Mouse (Mus musculus) frontal cortex, postnatal 25 days (tissue): ENCODE measurements around the gene Sparcl1.

Experiments
- DNase-seq, 2 experiments: peaks; one replicate each; pipeline ENCODE4 v3.0.0; 2022; ENCODE audit warnings: low spot score in 2 of 2

Sparcl1 gene

GRCm38 (mm10) chr5:104113491-104114172 is at the start of gene Sparcl1:
Gene Sparcl1 (minus strand): TSS chr5:104113733.
- peak; percentile 43 to 51 for DNase-seq

- no peak for DNase-seq
Measured at GRCm38 (mm10) chr5:104161390-104161789, 47.9 kb upstream of the Sparcl1 start.

- no peak for DNase-seq
Measured at GRCm38 (mm10) chr5:104160581-104160980, 47.0 kb upstream of the Sparcl1 start.

GRCm38 (mm10) chr5:104158332-104159052 is 45.0 kb upstream of the Sparcl1 start:
- DNase-seq, result peak; percentile 9 to 17

GRCm38 (mm10) chr5:104157701-104158100 is 44.2 kb upstream of the Sparcl1 start:
- no peak for DNase-seq

GRCm38 (mm10) chr5:104150196-104150595 is 36.7 kb upstream of the Sparcl1 start:
- DNase-seq, result no peak

GRCm38 (mm10) chr5:104149349-104149748 is 35.8 kb upstream of the Sparcl1 start:
- no peak for DNase-seq

- no peak for DNase-seq
Measured at GRCm38 (mm10) chr5:104144057-104144456, 30.5 kb upstream of the Sparcl1 start.

- DNase-seq, result no peak
Measured at GRCm38 (mm10) chr5:104141067-104141466, 27.5 kb upstream of the Sparcl1 start.

- DNase-seq, result no peak
Measured at GRCm38 (mm10) chr5:104137920-104138541, 24.5 kb upstream of the Sparcl1 start.

GRCm38 (mm10) chr5:104133752-104134151 is 20.2 kb upstream of the Sparcl1 start:
- DNase-seq, result no peak

- no peak for DNase-seq
Measured at GRCm38 (mm10) chr5:104131544-104131943, 18.0 kb upstream of the Sparcl1 start.

GRCm38 (mm10) chr5:104130891-104131290 is 17.4 kb upstream of the Sparcl1 start:
- DNase-seq, result no peak

GRCm38 (mm10) chr5:104128281-104129031 is 14.9 kb upstream of the Sparcl1 start:
- DNase-seq, result no peak

- no peak for DNase-seq
Measured at GRCm38 (mm10) chr5:104127351-104127750, 13.8 kb upstream of the Sparcl1 start.

GRCm38 (mm10) chr5:104126561-104127320 is 13.2 kb upstream of the Sparcl1 start:
- DNase-seq, result no peak

GRCm38 (mm10) chr5:104124016-104124658 is 10.6 kb upstream of the Sparcl1 start:
- DNase-seq, result no peak

GRCm38 (mm10) chr5:104115890-104116289 is 2.4 kb upstream of the Sparcl1 start:
- DNase-seq, result no peak

- no peak for DNase-seq
Measured at GRCm38 (mm10) chr5:104115118-104115517, 1.6 kb upstream of the Sparcl1 start.

GRCm38 (mm10) chr5:104112511-104112910 is 1.0 kb downstream of the Sparcl1 start:
- no peak for DNase-seq

GRCm38 (mm10) chr5:104112016-104112415 is 1.5 kb downstream of the Sparcl1 start:
- no peak for DNase-seq
